Mouse (Mus musculus): Measurements from ENCODE around the gene Vezf1. TPM values are rescaled to one million over a fixed set of nuclear protein-coding genes. Genes with fewer than 3 reads are reported as not detected.
"Not testable (repeated sequence)": the region's sequence is repeated elsewhere in the genome, so short reads cannot be mapped to it uniquely, and the experiment has no call there.

The Vezf1 gene
- polyA plus RNA-seq, 1 experiment: 0.38 TPM

GRCm38 (mm10) chr11:88037386-88037785 is 30.7 kb upstream of the Vezf1 start:
- Histone ChIP-seq H3K36me3 (ENCODE audit: control insufficient read depth) (no peaks in the 10 kb centered on the region), H3K4me1 (ENCODE audit: control insufficient read depth) (no peaks in the 10 kb centered on the region), H3K9me3 (ENCODE audit: control insufficient read depth, low read length) (no peaks in the 10 kb centered on the region), H3K27me3 (ENCODE audit: control insufficient read depth) (no peaks in the 10 kb centered on the region), H3K4me3 (replicated peaks) (no peak overlapping the region)
- TF ChIP-seq GATA1 (IDR thresholded peaks at IDR 0.05; ENCODE audit: low read length) (no peak), TAL1 (IDR thresholded peaks at IDR 0.05; ENCODE audit: low read length) (no peak)

DNA sequence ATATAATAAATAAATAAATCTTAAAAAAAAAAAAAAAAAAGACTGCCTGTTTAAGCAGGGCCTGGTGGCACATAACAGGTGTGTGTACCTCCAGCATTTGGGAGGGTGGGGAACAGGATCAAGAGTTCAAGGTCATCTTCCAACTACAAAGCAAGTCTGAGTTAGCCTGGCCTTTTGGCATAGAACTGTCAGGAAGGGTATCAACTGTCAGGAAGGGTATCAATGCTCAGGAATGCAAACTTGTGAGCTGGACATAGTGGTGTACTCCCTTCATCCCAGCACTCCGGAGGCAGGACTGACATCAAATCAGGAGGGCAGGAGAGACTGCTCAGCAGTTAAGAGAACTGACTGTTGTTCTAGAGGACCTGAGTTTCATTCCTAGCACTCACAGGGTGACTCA is 29.0 kb upstream of the Vezf1 start:
- H3K9me3 ChIP-seq (ENCODE audit: control insufficient read depth, low read length): no peaks in the 10 kb centered on the region
- no peaks in the 10 kb centered on the region for H3K4me1 ChIP-seq (ENCODE audit: control insufficient read depth)
- TF ChIP-seq GATA1 (IDR thresholded peaks at IDR 0.05; ENCODE audit: low read length): no peak
- no peak for TF ChIP-seq TAL1 (IDR thresholded peaks at IDR 0.05; ENCODE audit: low read length)
- no peaks in the 10 kb centered on the region for H3K27me3 ChIP-seq (ENCODE audit: control insufficient read depth)
- H3K36me3 ChIP-seq (ENCODE audit: control insufficient read depth): no peaks in the 10 kb centered on the region
- H3K4me3 ChIP-seq (replicated peaks): no peak overlapping the region

DNA sequence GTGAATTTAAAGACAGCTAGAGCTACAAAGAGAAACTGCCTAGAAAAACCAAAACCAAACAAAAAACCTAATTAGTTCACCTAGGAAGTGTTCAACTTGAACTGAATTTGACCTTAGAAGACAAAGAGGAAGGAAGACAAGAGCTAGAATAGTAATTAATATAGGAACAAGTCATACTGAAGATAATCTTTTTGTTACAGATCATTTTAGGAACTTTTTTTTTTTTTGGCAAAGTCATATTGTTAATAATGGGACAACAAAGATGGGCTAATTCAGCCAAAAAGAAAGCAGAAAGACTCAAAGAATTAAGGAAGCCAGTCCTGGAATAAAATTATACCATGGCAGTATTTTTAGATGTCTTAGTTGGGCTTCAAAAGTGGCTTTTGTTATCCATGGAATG is 23.8 kb upstream of the Vezf1 start:
- H3K4me1 ChIP-seq (ENCODE audit: control insufficient read depth): peaks cover 15% of the 10 kb centered on the region
- peaks cover 13% of the 10 kb centered on the region for H3K36me3 ChIP-seq (ENCODE audit: control insufficient read depth)
- no peaks in the 10 kb centered on the region for H3K27me3 ChIP-seq (ENCODE audit: control insufficient read depth)
- no peaks in the 10 kb centered on the region for H3K9me3 ChIP-seq (ENCODE audit: control insufficient read depth, low read length)
- H3K4me3 ChIP-seq (replicated peaks): no peak overlapping the region
- no peak for TF ChIP-seq TAL1 (IDR thresholded peaks at IDR 0.05; ENCODE audit: low read length)
- TF ChIP-seq GATA1 (IDR thresholded peaks at IDR 0.05; ENCODE audit: low read length): no peak

DNA sequence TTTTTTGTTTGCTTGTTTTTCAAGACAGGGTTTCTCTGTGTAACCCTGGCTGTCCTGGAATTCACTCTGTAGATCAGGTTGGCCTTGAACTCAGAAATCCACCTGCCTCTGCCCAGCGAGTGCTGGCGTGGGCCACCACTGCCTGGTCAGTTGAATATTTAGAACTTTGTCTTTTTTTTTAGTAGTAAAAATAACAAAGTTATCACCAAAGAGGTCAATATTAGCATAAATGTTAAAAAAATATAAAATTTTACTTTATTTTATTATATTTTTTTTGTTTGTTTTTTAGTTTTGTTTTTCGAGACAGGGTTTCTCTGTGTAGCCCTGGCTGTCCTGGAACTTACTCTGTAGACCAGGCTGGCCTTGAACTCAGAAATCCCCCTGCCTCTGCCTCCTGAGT is 22.9 kb upstream of the Vezf1 start:
- peaks cover 24% of the 10 kb centered on the region for H3K4me1 ChIP-seq (ENCODE audit: control insufficient read depth)
- not testable (repeated sequence) for H3K9me3 ChIP-seq (ENCODE audit: control insufficient read depth, low read length); H3K27me3 ChIP-seq (ENCODE audit: control insufficient read depth)
- peaks cover 21% of the 10 kb centered on the region for H3K36me3 ChIP-seq (ENCODE audit: control insufficient read depth)
- peak overlapping the region; percentile 100 for H3K4me3 ChIP-seq (replicated peaks)

GRCm38 (mm10) chr11:88045878-88046277 is 22.2 kb upstream of the Vezf1 start:
- H3K9me3 ChIP-seq (ENCODE audit: control insufficient read depth, low read length): no peaks in the 10 kb centered on the region
- TF ChIP-seq GATA1 (IDR thresholded peaks at IDR 0.05; ENCODE audit: low read length) (no peak), TAL1 (IDR thresholded peaks at IDR 0.05; ENCODE audit: low read length) (no peak)
- peaks cover 31% of the 10 kb centered on the region for H3K4me1 ChIP-seq (ENCODE audit: control insufficient read depth)
- H3K27me3 ChIP-seq (ENCODE audit: control insufficient read depth): no peaks in the 10 kb centered on the region
- H3K4me3 ChIP-seq (replicated peaks): peak overlapping the region; percentile 100
- peaks cover 28% of the 10 kb centered on the region for H3K36me3 ChIP-seq (ENCODE audit: control insufficient read depth)

- H3K4me1 ChIP-seq (ENCODE audit: control insufficient read depth): peaks cover 34% of the 10 kb centered on the region
- no peaks in the 10 kb centered on the region for H3K9me3 ChIP-seq (ENCODE audit: control insufficient read depth, low read length)
- H3K36me3 ChIP-seq (ENCODE audit: control insufficient read depth): peaks cover 34% of the 10 kb centered on the region
- H3K4me3 ChIP-seq (replicated peaks): peak overlapping the region; percentile 100
- H3K27me3 ChIP-seq (ENCODE audit: control insufficient read depth): no peaks in the 10 kb centered on the region
- TF ChIP-seq GATA1 (IDR thresholded peaks at IDR 0.05; ENCODE audit: low read length): no peak
- TF ChIP-seq TAL1 (IDR thresholded peaks at IDR 0.05; ENCODE audit: low read length): no peak
Measured at GRCm38 (mm10) chr11:88046323-88046937, 21.6 kb upstream of the Vezf1 start.

DNA sequence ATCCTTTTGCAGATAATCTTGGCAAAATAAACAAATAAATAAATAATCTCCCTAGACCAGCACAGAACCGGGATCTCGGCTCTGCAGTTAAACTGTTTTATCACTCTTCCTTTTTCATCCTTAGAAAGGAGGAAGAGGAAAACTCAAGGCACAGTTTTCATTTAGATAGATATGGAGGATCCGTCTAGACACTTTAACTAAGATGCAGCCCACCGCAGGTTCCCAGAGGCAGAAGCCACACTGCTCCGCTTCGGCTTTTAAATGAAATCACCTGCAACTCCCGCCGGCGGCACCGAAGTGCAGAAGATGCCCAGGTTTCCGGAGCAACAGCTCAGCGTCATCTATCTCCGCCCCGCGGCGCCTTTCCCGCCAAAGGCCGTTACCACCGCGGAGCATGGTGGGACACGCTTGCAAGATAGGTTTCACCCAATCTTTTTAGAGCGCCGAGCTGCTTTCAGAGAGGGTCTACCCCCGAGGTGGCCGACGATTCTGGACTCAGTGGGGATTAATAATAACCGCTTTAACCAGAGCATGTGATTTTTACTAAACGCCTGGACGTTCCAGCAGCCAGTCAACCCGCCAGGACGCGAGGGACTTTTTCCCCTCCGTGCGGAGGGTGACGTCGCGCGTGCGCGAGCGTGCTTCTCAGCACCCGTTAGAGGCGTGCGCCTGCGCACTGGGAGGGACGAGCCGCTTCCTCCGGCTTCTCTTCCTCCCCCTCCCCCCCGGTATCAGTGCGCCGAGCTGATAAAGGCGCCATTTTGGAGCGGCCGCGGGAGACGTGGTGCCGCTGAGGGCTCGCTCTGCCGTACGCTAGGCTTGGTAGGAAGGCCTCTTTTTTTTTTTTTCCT is 20.9 kb upstream of the Vezf1 start, which contains the start of gene Srsf1:
Gene Srsf1 (plus strand): TSS at position 430 of the 851 bp plus-strand sequence.
- no peaks in the 10 kb centered on the region for H3K27me3 ChIP-seq (ENCODE audit: control insufficient read depth)
- no peak for TF ChIP-seq TAL1 (IDR thresholded peaks at IDR 0.05; ENCODE audit: low read length)
- TF ChIP-seq GATA1 (IDR thresholded peaks at IDR 0.05; ENCODE audit: low read length): peak; percentile 76
- peaks cover 41% of the 10 kb centered on the region for H3K36me3 ChIP-seq (ENCODE audit: control insufficient read depth)
- H3K9me3 ChIP-seq (ENCODE audit: control insufficient read depth, low read length): no peaks in the 10 kb centered on the region
- peak within 1 kb of the TSS; percentile 100 for H3K4me3 ChIP-seq (replicated peaks)
- H3K4me1 ChIP-seq (ENCODE audit: control insufficient read depth): peaks cover 35% of the 10 kb centered on the region

DNA sequence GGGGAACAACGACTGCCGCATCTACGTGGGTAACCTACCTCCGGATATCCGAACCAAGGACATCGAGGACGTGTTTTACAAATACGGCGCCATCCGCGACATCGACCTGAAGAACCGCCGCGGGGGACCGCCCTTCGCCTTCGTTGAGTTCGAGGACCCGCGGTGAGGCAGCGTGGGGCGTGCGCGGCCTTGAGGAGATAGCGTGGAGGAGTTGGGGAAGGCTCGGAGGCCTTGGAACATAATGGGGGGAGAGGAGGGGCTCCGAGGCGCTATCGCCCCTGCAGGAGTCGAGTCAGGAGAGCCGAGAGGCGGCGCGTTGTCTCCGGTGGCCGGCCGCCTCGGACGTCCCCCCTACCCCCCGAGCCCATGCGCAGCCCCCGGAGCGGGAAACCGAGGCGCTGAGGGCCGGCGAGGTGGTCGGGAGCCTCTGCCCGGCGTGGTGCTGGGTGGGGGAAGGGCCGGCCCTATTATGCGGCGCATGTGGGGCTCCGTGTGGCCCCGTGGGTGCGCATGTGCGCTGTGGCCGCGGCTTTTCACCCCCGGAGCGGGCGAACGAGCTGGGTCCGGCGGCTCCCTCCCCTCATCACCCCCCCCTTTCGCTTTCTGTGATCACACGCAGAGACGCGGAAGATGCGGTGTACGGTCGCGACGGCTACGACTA is 20.1 kb upstream of the Vezf1 start:
- no peaks in the 10 kb centered on the region for H3K9me3 ChIP-seq (ENCODE audit: control insufficient read depth, low read length)

More for the DNA sequence above, 20.1 kb upstream of the Vezf1 start:
- Histone ChIP-seq H3K36me3 (ENCODE audit: control insufficient read depth) (peaks cover 49% of the 10 kb centered on the region), H3K4me3 (replicated peaks) (peak overlapping the region; percentile 100), H3K27me3 (ENCODE audit: control insufficient read depth) (no peaks in the 10 kb centered on the region), H3K4me1 (ENCODE audit: control insufficient read depth) (peaks cover 39% of the 10 kb centered on the region)
- no peak for TF ChIP-seq TAL1 (IDR thresholded peaks at IDR 0.05; ENCODE audit: low read length)
- no peak for TF ChIP-seq GATA1 (IDR thresholded peaks at IDR 0.05; ENCODE audit: low read length)
